Mouse (Mus musculus): Measurements from ENCODE around the gene Hoxb6. TPM values are rescaled to one million over a fixed set of nuclear protein-coding genes. Genes with fewer than 3 reads are reported as not detected.

Gene Hoxb6
- polyA plus RNA-seq (2012; rRNA removed): 14.8 and 33.5 TPM in 2 replicates

GRCm38 (mm10) chr11:96291681-96292564, at the start of gene Hoxb6:
Gene Hoxb6, plus strand, starts transcription at chr11:96292476.

DNA sequence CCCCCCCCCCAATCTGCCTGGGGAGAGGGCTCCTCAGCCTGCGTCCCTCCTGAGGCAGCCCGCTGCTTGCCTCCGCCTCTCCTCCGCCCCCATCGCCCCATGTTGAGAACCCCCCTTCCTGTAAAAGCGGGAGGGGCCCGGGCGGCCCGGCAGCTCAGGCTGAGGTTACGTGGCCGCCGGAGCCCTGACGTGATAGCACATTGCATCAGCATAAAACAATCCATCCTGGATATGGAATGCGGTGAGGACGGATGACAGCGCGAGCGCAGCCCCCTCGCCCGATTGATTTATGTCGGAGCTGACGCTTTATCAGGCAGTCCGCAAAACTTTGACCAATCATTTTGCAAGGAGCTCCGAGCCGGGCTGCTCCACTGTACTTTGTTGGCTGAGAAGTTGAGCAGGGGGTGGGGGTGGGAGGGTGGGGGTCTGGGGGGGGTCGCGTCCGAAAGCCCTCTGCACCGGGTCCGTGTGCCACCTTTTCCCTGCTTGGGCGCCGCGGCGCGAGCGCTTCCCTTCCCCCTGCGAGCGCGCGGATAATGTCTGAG, 21.2 kb upstream of the Hoxb6 start, which contains the start of gene Hoxb9:
Gene Hoxb9, plus strand, starts transcription at position 462 of the 545 bp plus-strand sequence.

GRCm38 (mm10) chr11:96281855-96282570, 10.3 kb upstream of the Hoxb6 start, which contains the start of gene Hoxb8:
Gene Hoxb8, plus strand, starts transcription at chr11:96281905.

GRCm38 (mm10) chr11:96285771-96286738, 6.2 kb upstream of the Hoxb6 start, which contains the start of gene Hoxb7:
Gene Hoxb7, plus strand, starts transcription at chr11:96286623.

GRCm38 (mm10) chr11:96303151-96304099, 11.1 kb downstream of the Hoxb6 start, which contains the start of gene Hoxb5:
Gene Hoxb5, plus strand, starts transcription at chr11:96303336.

DNA sequence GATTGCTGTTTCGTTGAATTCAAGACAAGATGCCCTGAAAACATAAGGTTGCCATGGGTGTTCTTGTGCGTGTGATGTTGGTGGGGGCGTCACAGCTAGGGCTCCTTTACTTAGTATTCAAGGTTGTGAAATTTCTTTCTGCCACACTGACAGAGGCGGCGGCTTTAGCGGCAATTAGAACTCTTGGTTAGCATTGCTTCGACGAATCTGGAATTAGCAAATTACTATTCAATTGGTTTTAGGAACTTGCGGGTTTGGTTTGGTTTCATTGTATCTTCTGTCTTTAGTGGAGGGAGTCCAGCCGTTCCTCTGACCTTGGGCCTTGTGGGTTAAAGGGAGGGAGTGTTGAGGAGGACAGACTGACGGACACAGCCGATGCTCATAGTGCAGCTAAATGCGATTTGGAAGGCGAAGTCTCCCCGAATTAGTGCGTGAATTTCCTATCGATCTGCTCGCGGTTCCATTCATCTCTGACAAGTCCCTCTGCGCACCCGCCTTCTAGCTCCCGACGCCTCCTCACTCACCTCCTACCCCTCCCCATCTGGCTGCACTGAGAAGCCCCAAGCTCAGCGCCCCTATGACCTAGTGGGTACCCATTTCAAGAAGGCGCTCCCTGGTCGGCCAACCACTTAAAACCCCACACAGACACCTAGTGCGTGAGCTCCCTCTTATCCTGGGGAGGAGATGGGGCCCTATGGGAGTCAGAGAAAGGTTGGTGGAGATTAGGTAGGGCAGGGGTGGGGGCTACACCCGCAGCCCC, 25.5 kb downstream of the Hoxb6 start, which contains the start of gene Hoxb4:
Gene Hoxb4, plus strand, starts transcription at position 660 of the 760 bp plus-strand sequence.

DNA sequence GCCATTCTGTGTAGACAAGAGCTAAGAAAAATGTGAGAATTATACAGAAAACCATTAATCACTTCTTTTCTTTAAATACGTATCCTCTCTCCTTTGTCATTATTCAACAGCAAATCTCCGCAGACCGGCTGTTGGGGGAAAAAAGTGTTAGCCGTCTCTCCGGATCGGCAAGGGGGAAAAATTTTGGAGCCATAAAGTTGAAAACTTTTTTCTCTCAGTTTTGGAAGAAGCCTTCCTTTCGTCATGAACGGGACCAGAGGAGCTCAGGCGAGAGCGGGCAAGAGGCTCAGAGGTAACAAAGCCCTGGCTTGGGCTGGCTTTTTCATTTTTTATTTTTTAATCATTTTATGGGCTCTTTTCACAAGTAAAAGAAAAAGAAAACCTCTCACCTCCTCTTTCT, 30.9 kb downstream of the Hoxb6 start, which contains the start of gene Hoxb3:
Gene Hoxb3, plus strand, starts transcription at position 173 of the 400 bp plus-strand sequence.

DNA sequence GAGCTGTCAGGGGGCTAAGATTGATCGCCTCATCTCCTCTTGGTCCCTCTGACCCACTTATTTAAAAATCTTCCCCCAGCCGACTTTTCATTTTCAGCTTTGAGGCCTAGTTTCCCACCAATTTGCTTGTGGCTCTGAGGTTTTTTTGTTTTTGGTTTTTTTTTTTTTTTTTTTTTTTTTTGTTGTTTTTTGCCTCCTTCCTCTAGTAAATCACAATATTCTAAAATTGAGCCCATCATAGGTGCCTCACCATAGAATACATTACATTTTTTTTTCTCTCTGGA, 58.0 kb downstream of the Hoxb6 start, which contains the start of gene Hoxb2:
Gene Hoxb2, plus strand, starts transcription at position 185 of the 284 bp plus-strand sequence.

Other genes starting within 250 kb of the Hoxb6 start
- gene Ube2z, start 227.1 kb upstream of the Hoxb6 start, polyA plus RNA-seq (2012; rRNA removed): 28.7 and 38.5 TPM in 2 replicates
- 979 and 1,333 TPM in 2 replicates for gene Atp5g1, start 216.8 kb upstream of the Hoxb6 start, polyA plus RNA-seq (2012; rRNA removed)
- gene Calcoco2, start 180.5 kb upstream of the Hoxb6 start, polyA plus RNA-seq (2012; rRNA removed): 0.08 and 0.10 TPM in 2 replicates
- 18.0 and 18.6 TPM in 2 replicates for gene Ttll6, start 158.7 kb upstream of the Hoxb6 start, polyA plus RNA-seq (2012; rRNA removed)
- gene Hoxb13, start 98.2 kb upstream of the Hoxb6 start, polyA plus RNA-seq (2012; rRNA removed): 333 and 381 TPM in 2 replicates
- 24.5 and 27.1 TPM in 2 replicates for gene Hoxb9, start 21.0 kb upstream of the Hoxb6 start, polyA plus RNA-seq (2012; rRNA removed)
- gene Hoxb8, start 10.6 kb upstream of the Hoxb6 start, polyA plus RNA-seq (2012; rRNA removed): 11.8 and 19.7 TPM in 2 replicates
- gene Hoxb7, start 5.9 kb upstream of the Hoxb6 start, polyA plus RNA-seq (2012; rRNA removed): 2.3 and 5.4 TPM in 2 replicates
- gene Hoxb5, start 10.9 kb downstream of the Hoxb6 start, polyA plus RNA-seq (2012; rRNA removed): 8.1 and 12.3 TPM in 2 replicates
- 2.3 and 6.0 TPM in 2 replicates for gene Hoxb4, start 25.8 kb downstream of the Hoxb6 start, polyA plus RNA-seq (2012; rRNA removed)
- 9.7 and 16.5 TPM in 2 replicates for gene Hoxb3, start 30.9 kb downstream of the Hoxb6 start, polyA plus RNA-seq (2012; rRNA removed)
- 7.3 and 9.6 TPM in 2 replicates for gene Hoxb2, start 58.0 kb downstream of the Hoxb6 start, polyA plus RNA-seq (2012; rRNA removed)
- gene Hoxb1, start 73.3 kb downstream of the Hoxb6 start, polyA plus RNA-seq (2012; rRNA removed): not detected in 2 replicates
- gene Skap1, start 172.1 kb downstream of the Hoxb6 start, polyA plus RNA-seq (2012; rRNA removed): 1.1 and 1.4 TPM in 2 replicates